Mouse (Mus musculus) adrenal gland, adult 2 months (tissue): ENCODE results near the gene H2afv. TPM values are rescaled to one million over a fixed set of nuclear protein-coding genes. Genes with fewer than 3 reads are reported as not detected.
"Not testable (repeated sequence)": the region's sequence is repeated elsewhere in the genome, so short reads cannot be mapped to it uniquely, and the experiment has no call there.

Experiments used
- DNase-seq: peaks from one replicate; pipeline ENCODE4 v3.0.0; 2021
- polyA plus RNA-seq: library from polyadenylated mRNA; depleted of rRNA; stranded (reverse); fragments of >200 nt; gene quantifications from 2 replicates; pipeline ENCODE4 v1.2.3, GENCODE M21; 2012
- total RNA-seq, 2 experiments: library from RNA; stranded (reverse); gene quantifications; 2 replicates each; pipeline ENCODE4 v1.2.3; 2021

Gene H2afv
- total and polyA plus RNA-seq, 3 experiments, result 15.0 to 86.1 (median 39.2) TPM

DNA sequence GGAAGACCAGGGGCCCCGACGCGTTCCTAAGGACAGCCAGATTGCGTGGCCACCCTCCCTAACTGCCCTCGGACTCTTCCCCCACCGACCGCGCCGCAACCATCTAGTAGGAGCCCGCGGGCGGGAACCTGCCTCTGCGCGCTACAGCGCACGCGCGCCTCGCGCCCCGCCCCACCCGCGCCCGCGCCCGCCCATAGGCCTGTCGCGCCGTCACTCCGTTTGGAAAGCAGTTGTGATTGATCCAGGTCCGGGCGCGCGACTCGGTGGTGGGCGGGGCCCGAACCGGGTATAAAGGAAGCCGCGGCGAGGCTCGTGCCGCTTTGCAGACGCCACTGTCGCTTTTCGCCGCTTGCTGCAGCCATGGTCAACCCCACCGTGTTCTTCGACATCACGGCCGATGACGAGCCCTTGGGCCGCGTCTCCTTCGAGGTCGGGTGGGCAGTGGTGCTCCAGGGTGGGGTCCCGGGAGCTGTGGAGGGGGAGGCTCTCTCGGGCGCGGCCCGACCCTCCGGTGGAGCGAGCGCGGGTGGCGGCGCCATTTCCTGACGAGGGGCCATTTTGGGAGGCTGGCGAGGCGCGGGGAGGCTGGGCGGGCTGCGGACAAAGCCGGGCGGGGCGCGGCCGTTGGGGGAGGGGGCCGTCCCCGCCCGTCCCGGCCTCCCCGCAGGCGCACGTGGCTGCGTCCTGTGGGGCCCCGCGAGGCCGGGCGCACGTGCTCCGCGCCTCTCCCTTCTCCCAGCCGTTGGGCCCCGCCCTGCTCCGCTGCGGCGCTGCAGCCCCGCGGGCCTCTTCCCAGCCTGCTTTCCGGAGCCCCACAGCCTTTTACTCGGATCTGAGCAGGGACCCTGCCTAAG, 28.5 kb downstream of the H2afv start:
- DNase-seq, result peak; percentile 99

DNA sequence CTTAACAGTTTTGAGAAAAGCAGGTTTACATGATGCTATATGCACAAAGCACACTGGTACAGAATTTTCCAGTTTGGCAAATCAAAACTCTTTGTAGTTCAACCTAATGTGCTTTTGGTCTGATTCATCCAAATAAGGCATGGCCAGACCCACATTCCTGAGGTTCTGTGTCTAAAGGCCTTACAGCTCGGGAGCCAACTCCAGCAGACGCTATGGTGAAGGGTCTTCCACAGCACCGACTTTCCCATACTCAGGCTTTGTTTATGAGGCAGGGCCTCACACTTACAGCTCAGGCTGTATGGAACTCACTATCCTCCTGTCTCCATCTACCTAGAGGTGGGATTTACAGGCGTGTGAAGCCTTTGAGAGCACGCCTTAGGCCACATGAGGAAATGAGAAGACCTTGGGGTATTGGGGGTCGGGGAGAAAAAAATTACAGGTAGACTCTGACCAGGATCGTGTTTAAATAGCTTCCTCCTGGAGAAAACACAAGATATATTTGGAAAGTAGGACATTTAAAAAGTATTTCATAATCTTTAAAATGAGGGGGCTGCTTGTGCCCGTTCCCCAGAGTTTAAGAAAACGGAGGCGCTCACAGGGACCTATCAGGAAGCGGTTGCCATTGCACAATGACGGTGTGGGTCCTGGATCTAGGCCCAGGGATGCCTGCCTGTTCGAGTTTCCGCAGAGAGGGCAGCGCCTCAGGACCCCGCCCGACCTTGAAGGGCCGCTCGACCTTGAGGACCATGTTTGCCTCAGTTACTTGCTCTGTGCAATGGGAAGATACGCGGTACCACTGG, 29.3 kb downstream of the H2afv start, which contains the start of gene Ppia:
Ppia (plus strand) TSS at position 693 of the 800 bp plus-strand sequence.
- peak; percentile 36 for DNase-seq

DNA sequence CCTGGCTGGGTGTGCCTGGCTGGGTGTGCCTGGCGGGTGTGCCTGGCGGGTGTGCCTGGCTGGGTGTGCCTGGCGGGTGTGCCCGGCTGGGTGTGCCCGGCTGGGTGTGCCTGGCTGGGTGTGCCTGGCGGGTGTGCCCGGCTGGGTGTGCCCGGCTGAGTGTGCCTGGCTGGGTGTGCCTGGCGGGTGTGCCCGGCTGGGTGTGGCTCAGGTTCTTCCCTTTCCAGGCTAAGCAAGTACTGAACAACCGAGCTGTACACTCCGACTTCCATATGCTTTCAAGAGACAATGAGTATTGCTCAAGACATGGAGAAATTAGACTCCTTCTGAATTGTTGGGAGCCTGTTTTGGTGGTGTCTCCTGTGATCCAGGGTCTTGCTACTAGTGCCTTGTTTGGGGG, 31.0 kb downstream of the H2afv start:
- no peak for DNase-seq

DNA sequence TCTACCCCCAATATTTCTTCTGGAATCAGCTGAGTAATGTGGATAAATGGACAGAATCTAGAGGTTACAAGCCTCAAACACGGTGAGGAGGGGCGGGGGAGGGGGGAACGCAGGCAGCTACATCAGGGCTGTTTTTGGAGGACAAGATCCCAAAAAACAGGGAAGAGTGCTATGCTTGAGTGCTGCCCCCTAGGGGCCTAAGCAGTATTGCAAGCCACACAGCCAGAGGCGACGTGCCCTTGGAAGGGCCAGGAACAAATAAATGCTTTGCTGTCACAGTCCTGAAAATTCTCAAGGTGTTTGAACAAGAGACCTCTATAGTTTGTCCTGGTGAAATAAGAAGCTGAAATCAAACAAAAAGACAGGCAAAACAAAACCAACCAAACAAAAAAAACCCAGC, 32.6 kb downstream of the H2afv start:
- peak; percentile 86 for DNase-seq

DNA sequence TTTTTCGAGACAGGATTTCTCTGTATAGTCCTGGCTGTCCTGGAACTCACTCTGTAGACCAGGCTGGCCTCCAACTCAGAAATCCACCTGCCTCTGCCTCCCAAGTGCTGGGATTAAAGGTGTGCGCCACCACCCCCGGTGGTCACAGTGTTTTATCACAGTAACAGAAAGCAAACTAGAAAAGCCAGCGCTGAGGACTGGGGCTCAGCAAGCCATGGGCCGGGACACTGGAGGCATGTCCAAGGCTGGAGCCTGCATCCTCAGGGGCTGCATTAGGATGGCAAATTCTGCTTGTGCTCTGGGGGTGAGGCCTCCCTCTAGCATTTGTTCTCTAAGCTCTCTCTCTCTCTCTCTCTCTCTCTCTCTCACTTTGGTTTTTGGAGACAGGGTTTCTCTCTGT, 33.5 kb downstream of the H2afv start:
- not testable (repeated sequence) for DNase-seq

DNA sequence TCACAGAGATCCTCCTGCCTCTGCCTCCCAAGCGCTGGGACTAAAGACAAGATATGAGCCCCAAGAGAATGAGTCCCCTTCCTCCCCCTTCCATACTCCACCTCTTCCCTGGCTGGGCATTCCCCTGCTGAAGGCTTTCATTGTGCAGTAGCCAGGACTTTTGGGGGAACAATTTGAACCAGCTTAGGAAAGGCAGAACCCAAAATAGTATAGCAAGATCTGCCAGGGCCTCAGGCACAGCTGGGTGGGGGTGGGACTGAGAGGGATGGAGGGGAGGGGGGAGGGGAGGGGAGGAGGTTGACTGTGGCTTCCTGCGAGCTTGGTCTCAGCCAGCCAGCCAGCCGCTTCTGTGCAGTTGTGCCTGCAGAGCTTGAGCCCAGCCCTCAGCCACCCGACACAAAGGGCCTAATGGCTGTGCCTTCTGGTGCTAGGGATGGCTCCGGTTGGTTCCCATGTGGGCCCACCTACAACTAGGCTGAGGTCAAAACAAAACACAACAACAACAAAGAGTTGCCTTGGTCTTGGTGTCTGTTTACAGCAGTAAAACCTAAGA, 34.1 kb downstream of the H2afv start:
- DNase-seq, result no peak

DNA sequence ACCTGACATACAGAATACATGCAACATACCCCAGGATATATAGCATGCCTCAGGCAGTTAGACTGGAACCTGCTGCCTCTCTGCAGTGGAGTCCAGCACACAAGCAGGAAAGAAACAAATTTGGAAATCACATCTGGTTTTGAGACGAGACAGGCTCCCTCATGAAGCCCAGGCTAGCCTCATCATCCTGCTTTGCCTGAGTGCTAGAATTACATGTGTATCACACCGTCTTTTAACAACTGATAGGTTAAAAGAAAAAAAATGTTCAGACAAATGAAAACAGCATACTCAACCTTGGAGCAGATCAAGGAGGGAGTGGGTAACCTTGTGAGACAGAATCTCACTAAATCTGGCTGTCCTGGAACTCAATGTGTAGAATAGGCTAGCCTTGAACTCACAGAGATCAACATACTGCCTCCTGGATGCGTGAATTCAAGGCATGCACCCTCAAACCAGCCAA, 37.1 kb downstream of the H2afv start:
- no peak for DNase-seq

DNA sequence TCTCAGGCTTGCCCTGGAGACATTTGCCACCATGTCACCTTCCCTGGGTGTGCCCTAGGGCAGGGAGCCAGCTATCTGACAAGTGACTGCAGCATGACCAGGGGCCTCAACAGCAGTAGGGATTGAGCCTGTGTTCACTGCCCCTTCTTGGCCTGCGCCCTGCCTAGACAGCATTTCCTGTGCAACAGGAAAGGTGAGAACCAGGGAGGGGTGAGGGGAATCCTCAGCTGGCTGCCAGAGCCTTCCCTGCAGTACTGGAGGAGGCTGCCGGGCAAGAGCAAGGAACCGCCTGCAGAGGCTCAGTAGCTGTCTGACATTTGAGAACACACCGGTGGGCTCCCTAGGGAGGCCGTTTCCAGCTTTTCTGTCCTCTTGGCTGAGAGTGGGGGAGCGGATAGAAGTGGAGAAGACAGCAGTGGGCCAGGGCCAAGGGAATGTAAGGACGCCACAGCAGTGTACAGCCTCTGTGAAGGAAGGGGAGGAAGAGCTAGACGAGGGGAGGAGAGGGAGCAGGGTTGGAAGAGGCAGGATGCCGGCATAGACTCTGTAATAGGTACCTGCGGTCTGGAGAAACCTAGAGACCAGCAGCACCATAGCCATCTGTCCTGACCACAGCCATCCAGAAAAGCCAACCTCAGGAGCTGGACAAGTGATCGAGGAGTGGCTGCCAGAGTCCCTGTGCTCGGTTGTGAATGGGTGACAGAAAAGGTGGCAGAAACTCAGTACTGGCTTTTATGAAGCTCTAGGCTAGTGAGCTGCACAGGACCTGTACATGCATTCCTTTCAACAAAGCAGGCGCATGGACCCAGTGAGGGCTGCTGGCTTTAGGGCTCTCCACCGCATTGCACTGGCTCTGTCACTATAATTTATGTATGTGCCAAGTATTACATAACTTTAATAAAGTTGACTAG, 37.7 kb downstream of the H2afv start:
- DNase-seq, result peak; percentile 88

DNA sequence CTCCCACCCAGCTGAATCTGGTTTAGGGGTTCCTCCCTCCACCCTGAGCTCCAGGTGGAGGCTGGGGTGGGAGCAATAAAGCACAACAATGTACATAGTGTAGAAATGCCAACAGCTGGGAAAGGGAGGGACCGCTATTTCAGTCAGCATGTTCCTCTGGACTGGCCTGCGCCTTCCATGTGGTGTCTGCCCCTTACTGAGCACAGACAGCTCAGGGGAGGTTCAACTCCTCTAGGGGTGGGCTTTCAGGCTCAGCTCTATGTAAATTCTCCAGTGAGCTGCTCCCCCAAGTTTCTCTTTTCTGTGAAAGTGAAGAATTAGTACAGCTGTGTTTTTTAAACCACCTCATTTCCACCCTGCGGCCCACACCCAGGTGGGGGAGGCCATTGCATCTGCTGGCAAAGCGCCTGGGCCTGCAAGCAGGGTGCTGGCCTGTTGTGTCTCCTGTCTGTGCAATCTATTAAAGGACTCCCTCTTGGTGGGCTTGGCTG, 38.6 kb downstream of the H2afv start:
- DNase-seq, result peak; percentile 73

DNA sequence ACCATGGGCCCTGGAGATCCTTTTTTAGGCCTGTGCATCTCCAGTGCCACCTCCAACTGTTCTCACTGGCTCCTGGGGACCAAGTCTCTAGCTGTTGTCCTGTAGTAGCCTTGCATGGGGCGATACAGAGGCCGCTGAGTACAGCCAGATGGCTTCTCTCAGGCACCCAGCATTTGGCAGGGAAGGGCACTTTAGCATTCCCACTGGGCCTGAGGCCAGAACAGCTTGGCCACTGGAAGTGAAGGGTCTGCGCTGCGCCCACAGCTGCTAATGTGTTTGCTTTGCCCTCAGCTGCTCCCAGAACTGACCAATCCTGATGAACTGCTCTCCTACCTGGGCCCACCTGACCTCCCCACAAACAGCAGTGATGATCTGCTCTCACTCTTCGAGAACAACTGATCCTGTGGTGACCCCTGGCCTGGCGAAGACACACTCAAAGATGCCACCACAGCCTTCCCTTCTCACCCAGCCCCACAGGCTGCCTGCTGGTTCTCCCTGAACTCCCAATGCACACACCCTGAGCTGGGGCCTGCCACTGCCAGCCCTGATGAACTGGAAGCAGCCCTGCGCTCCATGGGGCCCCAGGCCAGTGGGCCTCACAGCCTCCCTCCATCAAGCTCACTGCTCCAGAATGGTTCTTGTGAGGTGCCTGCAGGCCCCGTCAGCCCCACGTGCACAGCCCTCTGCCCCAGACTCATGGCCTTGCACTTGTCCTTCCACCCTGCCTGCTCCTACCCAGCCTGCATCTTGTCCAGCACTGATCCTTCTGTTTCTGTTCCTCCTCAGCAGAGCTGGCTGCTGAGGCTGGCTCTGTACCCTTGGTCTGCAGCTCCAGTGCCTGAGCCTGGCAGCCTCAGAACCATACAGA, 39.3 kb downstream of the H2afv start:
- DNase-seq, result peak; percentile 63

DNA sequence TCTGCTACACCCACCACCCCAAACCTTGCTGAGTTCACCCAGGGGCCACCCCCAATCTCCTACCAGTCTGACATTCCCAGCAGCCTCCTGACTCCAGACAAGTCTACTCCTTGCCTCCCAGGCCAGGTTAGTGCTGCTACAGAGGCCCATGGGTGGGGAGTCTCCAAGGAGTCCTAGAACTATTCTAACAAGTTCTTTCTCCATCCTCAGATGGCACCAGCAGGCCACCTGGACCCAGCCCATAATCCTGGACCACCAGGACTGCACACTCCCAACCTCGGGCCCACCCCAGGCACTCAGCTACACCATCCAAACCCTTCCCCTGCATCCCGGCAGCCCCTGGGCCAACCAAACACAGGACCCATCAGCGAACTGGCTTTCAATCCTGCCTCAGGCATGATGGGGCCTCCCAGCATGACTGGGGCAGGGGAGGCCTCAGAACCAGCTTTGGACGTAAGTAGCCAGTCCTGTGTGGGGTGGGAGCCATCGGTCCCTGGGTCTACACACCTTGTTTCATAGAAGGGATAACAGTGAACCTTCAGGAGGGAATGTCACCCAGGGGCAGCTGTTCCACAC, 40.3 kb downstream of the H2afv start:
- no peak for DNase-seq

DNA sequence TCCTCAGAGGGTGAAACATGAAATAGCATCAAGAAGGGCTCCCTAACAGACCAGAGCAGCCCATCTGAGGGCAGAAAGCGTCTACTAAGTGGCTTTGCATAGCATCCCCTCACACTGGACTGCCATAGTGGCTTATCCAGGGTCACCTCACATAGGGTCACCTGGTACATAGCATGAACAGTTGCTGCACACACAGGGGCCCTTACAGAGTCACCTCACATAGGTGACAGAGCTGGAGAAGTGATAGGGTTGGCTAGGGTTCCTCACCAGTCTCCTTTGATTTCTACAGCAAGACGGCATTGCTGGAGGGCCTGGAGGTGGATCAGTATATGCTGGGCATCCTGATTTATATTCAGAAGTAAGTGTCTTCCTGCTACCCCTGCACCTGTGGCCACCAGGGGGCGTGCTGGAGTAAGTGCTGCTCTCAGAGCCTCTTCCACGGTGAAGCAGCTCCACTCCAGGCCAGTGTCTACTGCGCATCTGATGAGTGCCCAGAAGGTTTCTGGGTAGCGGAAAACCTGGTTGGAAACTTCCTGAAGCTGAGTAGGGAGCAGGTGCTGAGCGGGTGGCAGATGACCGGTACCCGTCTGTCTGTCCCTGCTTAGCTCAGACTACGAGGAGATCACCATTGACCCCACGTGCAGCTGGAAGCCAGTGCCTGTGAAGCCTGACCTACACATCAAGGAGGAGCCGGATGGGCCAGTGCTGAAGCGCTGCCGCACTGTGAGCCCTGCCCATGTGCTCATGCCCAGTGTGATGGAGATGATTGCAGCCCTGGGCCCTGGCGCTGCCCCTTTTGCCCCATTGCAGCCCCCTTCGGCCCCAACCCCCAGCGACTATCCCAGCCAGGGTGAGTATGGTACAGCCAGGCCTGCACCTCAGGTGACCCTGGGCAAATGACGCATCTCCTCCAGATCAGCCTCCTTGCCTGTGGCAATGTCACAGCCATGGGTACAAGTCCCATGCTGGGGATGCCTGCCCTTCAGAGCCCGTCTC, 41.4 kb downstream of the H2afv start:
- peak; percentile 72 for DNase-seq

DNA sequence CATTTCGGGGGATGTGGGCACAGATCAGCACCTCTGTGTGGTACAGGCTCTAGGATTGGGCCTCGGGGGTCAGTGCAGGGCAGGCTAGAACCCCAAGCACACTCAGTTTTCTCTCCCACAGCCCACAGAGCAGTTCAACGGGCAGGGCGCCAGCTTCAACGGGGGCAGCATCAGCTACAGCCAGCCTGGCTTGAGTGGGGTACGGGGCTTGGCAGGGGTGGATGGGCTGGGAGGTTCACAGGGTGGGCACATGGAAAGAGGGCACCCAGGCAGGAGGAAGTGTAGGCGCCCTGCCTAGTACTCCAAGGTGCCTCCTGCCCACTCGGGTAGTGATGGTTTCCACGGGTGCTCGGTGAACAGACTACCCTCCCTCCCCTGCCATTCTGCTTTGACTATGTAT, 46.1 kb downstream of the H2afv start:
- no peak for DNase-seq

DNA sequence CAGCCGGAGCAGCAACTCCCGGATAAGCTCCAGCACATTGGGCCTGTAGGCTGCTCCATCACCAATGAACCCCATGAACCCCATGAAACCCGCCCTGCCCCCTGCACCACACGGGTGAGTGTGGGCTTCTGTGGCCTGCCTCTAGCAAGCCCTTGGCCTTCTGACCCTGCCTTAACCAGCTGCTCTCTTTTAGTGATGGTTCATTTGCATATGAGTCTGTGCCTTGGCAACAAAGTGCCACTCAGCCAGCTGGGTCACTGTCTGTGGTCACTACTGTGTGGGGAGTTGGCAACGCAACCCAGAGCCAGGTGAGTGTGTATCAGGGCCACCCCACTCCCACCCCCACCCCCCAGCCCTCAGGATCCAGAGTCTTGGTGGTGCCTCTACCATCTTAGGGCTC, 48.7 kb downstream of the H2afv start:
- DNase-seq, result no peak

DNA sequence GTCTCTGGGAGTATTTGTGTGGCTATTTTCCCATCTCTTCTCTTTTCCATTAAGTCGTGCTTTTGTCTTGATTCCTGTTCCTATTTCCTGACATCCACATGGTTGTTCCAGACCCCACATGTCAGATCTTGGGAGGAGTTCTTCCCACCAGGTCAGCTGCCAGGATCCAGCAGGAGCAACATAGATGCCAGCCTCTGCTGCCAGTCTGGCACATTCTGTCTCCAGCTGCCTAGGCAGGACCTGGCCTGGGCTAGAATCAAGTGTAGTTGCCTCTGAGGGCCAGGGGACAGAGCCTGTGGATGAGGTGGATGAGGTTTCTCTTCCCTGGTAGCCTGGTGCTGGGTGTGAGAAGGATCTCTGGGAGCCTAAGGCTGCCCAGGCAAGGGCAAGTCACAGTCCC, 50.4 kb downstream of the H2afv start:
- no peak for DNase-seq

DNA sequence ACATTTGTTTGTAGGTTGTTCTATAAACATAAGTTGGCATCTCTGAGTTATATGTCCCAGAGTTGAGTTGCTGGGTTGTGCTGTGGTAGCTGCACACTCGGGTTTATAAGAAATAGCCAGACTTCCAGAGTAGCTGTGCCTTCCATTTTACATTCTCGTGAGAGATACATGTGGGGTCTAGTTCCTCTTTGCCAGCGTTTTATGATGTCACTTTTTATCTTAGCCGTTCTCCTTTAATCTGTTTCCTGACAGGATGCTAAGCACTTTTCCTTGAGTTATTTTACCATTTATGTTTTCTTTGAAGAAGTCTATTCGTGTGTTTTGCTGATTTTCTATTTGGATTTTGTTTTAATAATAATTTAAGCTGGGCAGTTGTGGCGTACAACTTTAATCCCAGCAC, 51.4 kb downstream of the H2afv start:
- DNase-seq, result no peak

DNA sequence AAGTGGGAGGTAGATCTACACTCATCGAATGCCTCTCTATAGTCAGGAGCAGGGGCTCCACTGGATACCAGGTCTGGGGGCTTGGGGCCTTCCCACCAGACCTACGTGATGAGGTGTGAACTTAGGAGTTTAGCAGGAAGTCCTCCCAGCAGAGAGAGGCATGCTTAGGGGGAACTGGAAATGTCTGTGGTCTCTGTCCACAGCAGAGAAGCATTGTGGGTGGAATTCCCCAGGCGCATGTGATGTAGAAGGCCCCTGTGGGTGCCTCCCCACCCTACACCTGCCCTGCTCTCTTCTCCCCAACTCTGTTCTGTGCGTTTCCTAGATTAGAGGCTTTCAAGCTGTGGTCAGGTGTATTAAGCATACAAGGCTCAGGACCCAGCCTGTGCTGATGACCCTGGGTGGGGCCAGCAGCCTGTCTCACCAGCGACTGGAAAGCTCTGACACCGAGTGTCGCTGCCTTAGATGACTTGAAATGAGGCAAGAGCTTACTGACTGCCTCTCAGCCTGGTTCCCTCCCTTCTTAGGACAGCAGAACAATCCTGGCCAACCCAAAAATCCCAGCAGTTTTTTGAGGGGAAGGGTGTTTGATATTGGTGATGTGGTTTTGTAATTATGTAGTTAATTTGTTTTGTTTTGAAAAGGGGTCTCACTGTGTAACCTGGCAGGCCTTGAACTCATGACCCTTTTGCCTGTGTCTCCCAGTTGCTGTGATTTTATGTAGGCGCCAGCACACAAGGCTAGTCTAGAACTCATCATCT, 52.5 kb downstream of the H2afv start:
- DNase-seq, result no peak
